Mouse (Mus musculus) Patski (cell line): ENCODE results near the gene Chn2. TPM values are rescaled to one million over a fixed set of nuclear protein-coding genes. Genes with fewer than 3 reads are reported as not detected.
A peak's percentile ranks its signal among the peaks of the same experiment; 100 is the strongest.

Experiments
- ATAC-seq: fragments of 100-300 bp; one replicate; pipeline ENCODE4 v1.8.0; 2021
- CTCF ChIA-PET: fragments of 350-600 bp; sonication (Branson Sonifier 250); formaldehyde crosslinking; loops from one replicate; lab custom pipeline; 2022; ENCODE audit warnings: inconsistent platforms; lab: Charles Lee
- POLR2A ChIA-PET: fragments of 350-600 bp; sonication (Branson Sonifier 250); formaldehyde crosslinking; loops from one replicate; lab custom pipeline; 2022; ENCODE audit warnings: antibody characterized with exemption, inconsistent platforms; lab: Charles Lee
- DNase-seq: peaks from one replicate; pipeline ENCODE4 v3.0.0-alpha.2; 2011; ENCODE audit warnings: low read depth, low spot score
- H3K27me3 ChIP-seq: fragments of 371-371 bp; one replicate; pipeline ENCODE4 v1.5.1; 2021
- CTCF ChIP-seq: fragments of 100-300 bp; IDR thresholded peaks from one replicate; pipeline ENCODE4 v1.5.1; 2021
- in situ Hi-C: fragments of 300-500 bp; cut with MboI; formaldehyde crosslinking; loops from 3 replicates; pipeline ENCODE4 v1.11.1; 2018; ENCODE audit warnings: low pct_unique_long_range_greater_than_20kb, mixed read lengths
- polyA plus RNA-seq: library from polyadenylated mRNA; unstranded; gene quantifications from one replicate; pipeline ENCODE4 v1.2.3, GENCODE M21; 2021

Chn2 gene
- 15.7 TPM for polyA plus RNA-seq

DNA sequence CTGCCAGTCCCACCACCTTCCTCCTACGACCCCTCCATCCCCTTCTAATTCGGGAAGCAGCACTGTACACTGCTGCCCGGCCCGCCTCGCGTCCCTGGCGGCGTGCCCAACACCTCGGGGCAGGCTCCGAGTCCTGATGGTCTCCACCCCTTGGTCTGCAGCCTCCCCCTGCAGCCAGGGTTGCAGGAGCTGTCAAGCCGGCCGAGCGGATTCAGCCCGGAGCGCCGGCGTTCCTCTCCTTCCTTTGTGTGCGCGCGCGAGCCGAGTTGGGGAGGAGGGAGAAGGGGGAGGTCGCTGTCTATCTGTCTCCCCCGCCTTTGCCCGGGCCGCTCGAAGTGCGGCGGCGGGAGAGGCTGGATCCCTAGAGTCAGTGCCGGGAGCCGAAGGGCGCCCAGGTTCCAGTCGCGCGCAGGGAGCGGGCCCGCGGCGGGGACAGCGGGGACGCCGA is at the start of gene Chn2:
Chn2 (plus strand) TSS at position 198 of the 448 bp plus-strand sequence.
- ATAC-seq (peak; percentile 60), DNase-seq (no peak)
- in situ Hi-C loops: loop anchor here (5.0 kb wide), 2 partner anchors 123 to 188 kb away; no protein-coding TSS in a partner anchor
- TF ChIP-seq CTCF: no peak
- ChIA-PET CTCF (interaction anchor here (1.0 to 1.5 kb wide), 2 partner anchors 12 to 125 kb away, joined by 3 to 4 read pairs; no protein-coding TSS in a partner anchor), POLR2A (no interaction called here)
- no peaks in the 10 kb centered on the region for H3K27me3 ChIP-seq

DNA sequence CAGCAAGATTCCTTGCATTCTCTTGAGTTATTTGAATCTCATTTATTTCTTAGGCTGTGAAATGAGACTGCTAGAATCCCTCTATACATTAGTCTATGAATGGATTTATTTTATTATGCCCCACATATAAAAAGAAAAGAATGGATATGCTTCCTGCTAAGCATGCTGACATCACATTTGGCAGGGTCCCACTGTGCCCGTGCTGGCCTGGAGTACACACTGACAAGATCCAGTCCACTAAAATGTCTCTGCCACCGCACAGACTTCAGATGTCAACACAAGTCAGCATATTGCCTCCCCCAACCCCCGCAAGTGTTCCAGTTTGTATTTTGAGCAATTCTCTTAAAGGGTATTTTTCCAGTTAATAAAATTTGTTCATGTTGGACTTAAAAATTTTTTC is 47.0 kb upstream of the Chn2 start:
- no peak for ATAC-seq
- in situ Hi-C loops: no loop called here
- no peak for TF ChIP-seq CTCF
- ChIA-PET POLR2A (no interaction called here), CTCF (no interaction called here)
- DNase-seq: no peak
- no peaks in the 10 kb centered on the region for H3K27me3 ChIP-seq

DNA sequence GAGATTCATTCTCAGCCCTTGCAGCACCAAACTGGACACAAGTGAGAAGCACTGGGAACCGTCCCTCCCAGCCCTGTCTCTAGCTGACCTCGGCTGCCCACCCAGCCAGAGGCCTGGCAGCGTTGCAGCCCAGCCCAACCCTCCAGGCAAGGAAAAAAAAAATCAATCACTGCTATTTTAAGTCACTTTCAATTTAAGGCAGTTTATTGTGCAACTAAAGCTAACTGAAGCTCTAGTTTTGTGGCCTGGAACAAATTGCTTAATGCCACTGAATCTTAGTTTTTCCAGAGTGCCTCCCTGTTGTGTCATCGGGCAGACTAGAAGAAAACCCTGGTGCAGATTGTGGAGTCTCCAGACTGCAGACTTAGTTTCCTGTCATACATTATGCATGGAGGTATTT is 43.8 kb upstream of the Chn2 start:
- in situ Hi-C loops: no loop called here
- peak; percentile 80 for ATAC-seq
- ChIA-PET CTCF (interaction anchor here (1.1 to 1.5 kb wide), 2 partner anchors 10 to 21 kb away, joined by 5 to 6 read pairs; no protein-coding TSS in a partner anchor), POLR2A (no interaction called here)
- TF ChIP-seq CTCF: no peak
- no peaks in the 10 kb centered on the region for H3K27me3 ChIP-seq
- DNase-seq: peak; percentile 57

DNA sequence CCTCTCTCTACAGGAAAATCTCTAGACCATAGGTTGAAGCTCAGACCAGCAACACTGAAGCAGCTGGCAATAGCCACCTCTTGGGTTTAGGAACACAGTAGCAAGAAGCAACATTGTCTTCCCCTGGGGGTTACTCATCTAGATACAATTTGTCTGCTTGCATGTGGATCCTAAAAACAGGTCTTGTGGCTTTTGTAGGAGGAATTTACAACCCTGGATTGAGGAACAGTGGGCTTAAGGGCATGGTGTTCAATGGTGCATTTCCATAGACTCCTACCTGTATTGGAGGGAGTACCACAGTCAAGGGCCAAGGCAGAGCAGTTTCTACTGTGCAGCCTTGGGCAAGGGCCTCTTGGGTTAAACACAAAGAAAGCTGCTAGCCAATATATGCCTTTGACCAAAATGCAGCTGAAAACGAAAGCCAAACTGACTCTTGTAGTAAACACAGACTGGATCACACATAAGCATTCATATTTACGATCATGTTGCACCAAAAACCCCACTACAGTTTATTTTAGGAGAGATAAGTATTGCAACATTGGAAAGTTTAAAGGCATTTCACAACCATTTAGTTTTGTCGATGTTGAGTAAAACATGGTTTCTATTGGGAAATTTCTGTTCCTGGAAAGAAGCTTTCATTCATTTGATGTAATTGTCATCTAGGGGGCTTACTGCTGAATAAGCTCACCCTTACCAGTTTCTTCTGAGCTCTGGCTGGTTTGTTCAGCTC is 43.0 kb upstream of the Chn2 start:
- in situ Hi-C loops: no loop called here
- DNase-seq: no peak
- POLR2A ChIA-PET: no interaction called here
- H3K27me3 ChIP-seq: no peaks in the 10 kb centered on the region
- CTCF ChIA-PET: interaction anchor here (1.0 to 1.2 kb wide), 3 partner anchors 9 to 183 kb away, joined by 3 to 5 read pairs (median 3); no protein-coding TSS in a partner anchor
- no peak for ATAC-seq
- TF ChIP-seq CTCF: no peak

DNA sequence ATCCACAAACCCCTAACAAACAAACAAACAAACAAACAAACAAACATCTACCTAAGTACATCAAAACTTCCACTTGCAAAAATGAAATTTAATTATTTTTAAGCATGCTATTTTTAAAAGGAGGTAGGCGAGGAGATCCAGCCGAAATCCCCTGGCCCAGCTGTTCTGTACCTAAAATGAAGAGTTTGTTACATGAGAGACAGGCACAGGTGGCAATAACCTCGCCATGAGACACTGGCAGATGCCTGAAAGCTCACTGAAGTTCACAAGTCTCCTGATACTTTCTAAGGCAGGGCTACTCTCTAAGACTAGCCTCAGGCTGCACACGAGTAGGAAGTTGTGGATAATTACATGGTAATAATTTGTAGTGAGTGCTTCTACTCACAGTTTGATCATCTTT is 34.1 kb upstream of the Chn2 start:
- in situ Hi-C loops: no loop called here
- POLR2A ChIA-PET: no interaction called here

DNA sequence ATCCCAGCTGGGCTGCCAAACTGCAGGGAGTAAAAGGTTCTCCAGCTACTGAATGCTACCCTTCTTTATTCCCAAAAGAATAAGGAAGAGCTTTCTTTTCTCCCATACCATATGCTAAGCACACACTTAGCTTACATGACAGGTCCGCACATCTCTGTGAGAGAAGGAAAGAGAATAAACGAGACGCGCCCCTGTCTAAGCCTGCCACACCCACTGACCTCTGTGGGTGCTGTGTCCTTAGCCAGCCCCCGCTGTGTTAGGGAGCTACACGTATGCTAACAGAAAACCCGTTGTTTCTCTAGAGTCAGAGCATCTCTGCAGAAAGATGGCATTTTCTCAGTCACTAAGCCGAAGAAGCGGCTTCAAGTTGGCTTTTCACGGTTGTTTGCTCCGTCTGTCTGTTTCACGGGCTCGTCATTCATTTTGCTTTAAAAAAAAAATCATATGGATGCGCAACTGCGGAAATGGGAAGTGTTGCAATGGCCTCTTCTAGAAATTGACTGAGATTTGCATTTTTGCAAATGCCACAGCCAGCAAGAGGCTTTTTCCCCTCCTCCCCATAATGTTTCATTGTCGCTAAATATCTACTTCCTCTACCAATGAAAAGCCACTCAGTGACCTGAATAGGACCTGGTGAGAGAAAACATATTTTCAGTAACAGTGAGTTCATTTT is 30.8 kb upstream of the Chn2 start:
- in situ Hi-C loops: no loop called here
- ATAC-seq: no peak

More for the DNA sequence above, 34.1 kb upstream of the Chn2 start:
- no peak for ATAC-seq
- H3K27me3 ChIP-seq: no peaks in the 10 kb centered on the region
- no peak for TF ChIP-seq CTCF
- no peak for DNase-seq
- CTCF ChIA-PET: interaction anchor here (1.3 kb wide), 2 partner anchors 10 to 29 kb away, joined by 4 to 5 read pairs; no protein-coding TSS in a partner anchor

DNA sequence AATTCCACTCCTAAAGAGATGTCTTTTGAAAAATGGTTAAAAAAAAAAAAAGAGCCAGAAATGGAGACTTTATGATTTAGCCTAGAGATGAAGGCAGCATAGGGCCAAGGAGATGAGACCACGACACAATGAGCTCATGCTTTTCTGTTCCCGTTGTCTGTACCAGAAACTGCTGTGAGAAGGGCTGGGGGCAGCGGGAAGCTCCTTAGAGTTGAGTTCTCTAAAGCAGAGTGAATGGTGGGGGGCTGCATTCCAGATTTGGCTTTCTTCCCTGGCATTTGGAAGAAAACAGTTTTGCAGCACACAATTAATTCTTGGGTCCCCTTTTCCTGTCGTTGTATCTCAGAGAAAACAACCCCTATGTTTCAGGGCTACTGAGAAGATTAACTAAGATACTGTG is 30.1 kb upstream of the Chn2 start:
- TF ChIP-seq CTCF: no peak
- ATAC-seq (no peak), DNase-seq (no peak)
- in situ Hi-C loops: no loop called here
- ChIA-PET CTCF (no interaction called here), POLR2A (no interaction called here)
- no peaks in the 10 kb centered on the region for H3K27me3 ChIP-seq

More for the DNA sequence above, 30.8 kb upstream of the Chn2 start:
- POLR2A ChIA-PET: no interaction called here
- CTCF ChIA-PET: no interaction called here
- no peaks in the 10 kb centered on the region for H3K27me3 ChIP-seq
- TF ChIP-seq CTCF: no peak
- no peak for DNase-seq

DNA sequence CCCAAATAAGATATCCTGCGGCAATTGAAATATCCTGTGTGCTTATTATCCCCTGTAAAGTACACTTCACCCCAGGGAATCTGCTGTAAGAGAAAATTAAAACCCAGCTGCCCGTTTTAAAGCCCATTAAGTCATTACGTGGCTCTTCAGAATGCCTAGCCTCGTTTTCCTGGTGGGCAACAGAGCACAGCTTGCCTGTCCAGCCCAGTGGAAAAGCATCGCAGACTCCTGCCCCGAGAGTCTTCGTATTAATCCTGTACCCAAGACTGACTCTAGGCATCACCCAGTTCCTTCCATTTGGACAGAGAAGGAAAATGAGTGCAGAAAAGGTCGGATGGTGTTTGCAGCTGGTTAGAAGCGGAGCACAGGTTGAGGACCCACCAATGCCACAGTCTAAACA is 29.0 kb upstream of the Chn2 start:
- TF ChIP-seq CTCF: no peak
- DNase-seq (no peak), ATAC-seq (no peak)
- CTCF ChIA-PET: interaction anchor here (1.2 kb wide), 1 partner anchor 20 kb away, joined by 3 read pairs; no protein-coding TSS in a partner anchor
- H3K27me3 ChIP-seq: no peaks in the 10 kb centered on the region
- in situ Hi-C loops: no loop called here
- POLR2A ChIA-PET: no interaction called here

DNA sequence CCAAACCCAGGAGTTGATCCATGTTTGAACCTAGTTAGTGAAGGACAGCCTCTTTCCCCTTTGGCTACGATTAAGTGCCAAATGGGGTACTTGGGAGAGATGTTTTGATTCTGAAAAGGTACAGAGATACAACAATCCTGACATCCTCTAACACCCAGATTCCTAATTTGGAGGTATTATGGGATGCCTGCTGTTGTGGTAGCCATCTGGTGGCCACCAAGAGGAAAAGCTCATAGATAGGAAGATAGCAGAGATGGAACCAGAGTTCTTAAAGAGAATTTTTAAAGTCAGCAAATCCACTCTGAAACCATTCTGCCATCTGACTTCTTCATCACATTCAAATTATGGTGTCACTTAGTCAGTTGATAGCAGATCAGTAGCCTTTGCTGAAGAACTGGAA is 27.2 kb upstream of the Chn2 start:
- POLR2A ChIA-PET: no interaction called here
- DNase-seq: no peak
- CTCF ChIA-PET: no interaction called here
- H3K27me3 ChIP-seq: no peaks in the 10 kb centered on the region
- TF ChIP-seq CTCF: no peak
- in situ Hi-C loops: no loop called here
- no peak for ATAC-seq

DNA sequence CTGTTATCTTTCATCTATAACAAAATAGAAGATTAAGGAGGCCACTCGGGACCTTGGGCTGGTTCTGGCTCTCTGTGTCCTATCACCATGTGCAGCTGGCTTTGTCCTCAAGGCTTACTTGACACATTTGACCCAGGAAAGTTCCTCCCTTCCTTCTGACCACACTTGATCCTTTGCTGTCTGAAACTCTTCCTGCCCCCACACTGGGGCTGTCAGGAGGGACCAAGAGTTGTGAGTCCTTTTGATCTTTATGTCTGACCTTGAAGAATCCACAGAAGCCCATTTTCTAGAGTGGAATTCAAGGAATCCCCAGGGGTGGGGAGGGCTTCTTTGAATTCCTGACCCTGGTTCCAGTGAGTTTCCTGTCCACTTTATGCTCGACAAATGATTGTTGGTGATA is 21.3 kb upstream of the Chn2 start:
- TF ChIP-seq CTCF: no peak
- ATAC-seq (no peak), DNase-seq (no peak)
- in situ Hi-C loops: no loop called here
- ChIA-PET CTCF (interaction anchor here (1.1 to 2.0 kb wide), 2 partner anchors 23 to 63 kb away, joined by 3 to 6 read pairs; no protein-coding TSS in a partner anchor), POLR2A (no interaction called here)
- H3K27me3 ChIP-seq: no peaks in the 10 kb centered on the region

DNA sequence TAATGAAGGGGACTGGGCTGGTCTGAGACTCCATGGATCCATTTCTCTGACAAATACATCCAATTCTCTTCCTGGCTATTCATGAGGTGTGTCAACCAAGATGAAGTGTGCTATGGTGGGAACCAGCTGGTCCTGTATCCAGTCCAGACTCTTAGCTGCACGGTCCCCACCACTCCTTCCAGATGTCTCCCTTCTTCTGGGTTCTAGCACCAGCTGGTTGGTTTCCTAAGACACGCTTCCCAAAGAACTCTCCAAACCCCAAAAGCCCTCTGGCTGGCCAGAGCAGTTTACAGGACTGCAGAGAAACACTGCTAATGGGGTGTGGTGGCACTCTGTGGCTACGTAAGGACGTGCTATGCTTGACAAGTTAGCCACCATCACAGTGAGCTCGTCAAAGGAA is 20.5 kb upstream of the Chn2 start:
- no peak for DNase-seq
- H3K27me3 ChIP-seq: no peaks in the 10 kb centered on the region
- in situ Hi-C loops: no loop called here
- no peak for ATAC-seq
- ChIA-PET POLR2A (no interaction called here), CTCF (interaction anchor here (1.0 kb wide), 1 partner anchor 61 kb away, joined by 3 read pairs; no protein-coding TSS in a partner anchor)
- no peak for TF ChIP-seq CTCF
